Mouse (Mus musculus) MEL (cell line): ENCODE data around the gene Eprs. TPM values are rescaled to one million over a fixed set of nuclear protein-coding genes. Genes with fewer than 3 reads are reported as not detected.

ENCODE experiments used
- DNase-seq: peaks from one replicate; pipeline ENCODE4 v3.0.0; 2011; ENCODE audit warnings: low read depth, low spot score
- H3K27ac ChIP-seq: 2 replicates; pipeline ENCODE4 v1.5.1; 2012; ENCODE audit warnings: low read depth, mild to moderate bottlenecking, control low read depth, low read length, moderate library complexity; ENCODE audit not compliant: control insufficient read depth
- H3K27me3 ChIP-seq, 2 experiments: fragments of 150-350 bp in 1 of 2; sonication (generic) in 1 of 2; 2 replicates each; pipeline ENCODE4 v1.6.1; 2012; ENCODE audit warnings: low read length in 2 of 2, mild to moderate bottlenecking in 2 of 2, improper control_type of control experiment in 1 of 2, moderate library complexity in 1 of 2; ENCODE audit not compliant: insufficient read depth in 2 of 2, control insufficient read depth in 1 of 2
- H3K36me3 ChIP-seq, 2 experiments: 2 replicates each; pipeline ENCODE4 v1.6.1; 2012 to 2014; ENCODE audit warnings: low read length in 2 of 2, improper control_type of control experiment in 1 of 2, inconsistent platforms in 1 of 2, mild to moderate bottlenecking in 1 of 2; ENCODE audit not compliant: insufficient read depth in 2 of 2, control insufficient read depth in 1 of 2
- H3K4me1 ChIP-seq, 2 experiments: fragments of 150-350 bp in 1 of 2; sonication (generic) in 1 of 2; 2 replicates each; pipeline ENCODE4 v1.6.1; 2012; ENCODE audit warnings: low read length in 2 of 2, improper control_type of control experiment in 1 of 2, mild to moderate bottlenecking in 1 of 2; ENCODE audit not compliant: insufficient read depth in 2 of 2, control insufficient read depth in 1 of 2
- H3K4me3 ChIP-seq, 2 experiments: fragments of 150-350 bp in 1 of 2; sonication (generic) in 1 of 2; 2 replicates each; pipeline ENCODE4 v1.5.1; 2012; ENCODE audit warnings: low read depth in 2 of 2, low read length in 2 of 2, mild to moderate bottlenecking in 2 of 2, moderate library complexity in 2 of 2, control low read depth in 1 of 2, improper control_type of control experiment in 1 of 2; ENCODE audit not compliant: control insufficient read depth in 1 of 2, insufficient read depth in 1 of 2
- H3K79me2 ChIP-seq: 2 replicates; pipeline ENCODE4 v1.6.1; 2012; ENCODE audit warnings: mild to moderate bottlenecking, low read length, moderate library complexity; ENCODE audit not compliant: control insufficient read depth, poor library complexity, insufficient read depth
- H3K9ac ChIP-seq: 2 replicates; pipeline ENCODE4 v1.6.1; 2012; ENCODE audit warnings: low read depth, mild to moderate bottlenecking, control low read depth, low read length, moderate library complexity; ENCODE audit not compliant: control insufficient read depth, poor library complexity, severe bottlenecking
- H3K9me3 ChIP-seq: fragments of 150-350 bp; sonication (generic); replicated peaks from 2 replicates; pipeline ENCODE4 v1.6.1; 2012; ENCODE audit warnings: mild to moderate bottlenecking, low read length, improper control_type of control experiment, moderate library complexity; ENCODE audit not compliant: insufficient read depth
- CHD1 ChIP-seq: IDR thresholded peaks from 2 replicates; pipeline ENCODE4 v1.6.1; 2012; ENCODE audit warnings: low read depth, mild to moderate bottlenecking, inconsistent platforms, low read length, improper control_type of control experiment
- CTCF ChIP-seq, 3 experiments: IDR thresholded peaks in 2 of 3; conservative IDR thresholded peaks in 1 of 3; 2 replicates each; pipeline ENCODE4 v1.5.1; 2011 to 2012; ENCODE audit warnings: low read length in 3 of 3, low read depth in 2 of 3, mild to moderate bottlenecking in 2 of 3, improper control_type of control experiment in 1 of 3, inconsistent platforms in 1 of 3, mixed read lengths in 1 of 3, moderate library complexity in 1 of 3; ENCODE audit not compliant: control insufficient read depth in 1 of 3, insufficient read depth in 1 of 3, poor library complexity in 1 of 3, severe bottlenecking in 1 of 3
- E2F4 ChIP-seq: IDR thresholded peaks from 2 replicates; pipeline ENCODE4 v1.6.1; 2011; ENCODE audit warnings: low read depth, low read length, improper control_type of control experiment, borderline replicate concordance
- EP300 ChIP-seq, 2 experiments: IDR thresholded peaks; 2 replicates each; pipeline ENCODE4 v1.6.1; 2011; ENCODE audit warnings: improper control_type of control experiment in 2 of 2, low read length in 2 of 2, low read depth in 1 of 2, mild to moderate bottlenecking in 1 of 2
- ETS1 ChIP-seq: IDR thresholded peaks from 2 replicates; pipeline ENCODE4 v1.6.1; 2012; ENCODE audit warnings: low read depth, mild to moderate bottlenecking, inconsistent platforms, low read length, improper control_type of control experiment, moderate library complexity
- GATA1 ChIP-seq: IDR thresholded peaks from 2 replicates; pipeline ENCODE4 v1.6.1; 2011; ENCODE audit warnings: low read depth, low read length, improper control_type of control experiment
- HCFC1 ChIP-seq: IDR thresholded peaks from 2 replicates; pipeline ENCODE4 v1.6.1; 2012; ENCODE audit warnings: low read depth, mild to moderate bottlenecking, inconsistent platforms, low read length, improper control_type of control experiment, moderate library complexity
- KAT2A ChIP-seq: conservative IDR thresholded peaks from 2 replicates; pipeline ENCODE4 v1.6.1; 2012; ENCODE audit warnings: low read depth, low read length, improper control_type of control experiment, inconsistent platforms
- MAFK ChIP-seq: IDR thresholded peaks from 2 replicates; pipeline ENCODE4 v1.6.1; 2011; ENCODE audit warnings: low read depth, mild to moderate bottlenecking, low read length, improper control_type of control experiment, borderline replicate concordance
- MAX ChIP-seq: IDR thresholded peaks from 2 replicates; pipeline ENCODE4 v1.6.1; 2011; ENCODE audit warnings: low read length, improper control_type of control experiment
- MAZ ChIP-seq: IDR thresholded peaks from 2 replicates; pipeline ENCODE4 v1.6.1; 2012; ENCODE audit warnings: low read depth, mild to moderate bottlenecking, inconsistent platforms, low read length, improper control_type of control experiment
- NELFE ChIP-seq: IDR thresholded peaks from 2 replicates; pipeline ENCODE4 v1.6.1; 2011; ENCODE audit warnings: low read depth, low read length, improper control_type of control experiment
- NRF1 ChIP-seq: IDR thresholded peaks from 2 replicates; pipeline ENCODE4 v1.6.1; 2014; ENCODE audit warnings: low read depth, mild to moderate bottlenecking, inconsistent platforms, low read length, improper control_type of control experiment, moderate library complexity; ENCODE audit not compliant: poor library complexity, insufficient read depth, severe bottlenecking
- POLR2AphosphoS5 ChIP-seq: IDR thresholded peaks from 2 replicates; pipeline ENCODE4 v1.6.1; 2012; ENCODE audit warnings: low read depth, borderline replicate concordance, mild to moderate bottlenecking, inconsistent platforms, low read length, moderate library complexity, mixed read lengths
- RCOR1 ChIP-seq: IDR thresholded peaks from 2 replicates; pipeline ENCODE4 v1.6.1; 2012; ENCODE audit warnings: low read depth, mild to moderate bottlenecking, inconsistent platforms, low read length, improper control_type of control experiment
- SMC3 ChIP-seq: IDR thresholded peaks from 2 replicates; pipeline ENCODE4 v1.6.1; 2011; ENCODE audit warnings: low read depth, low read length, improper control_type of control experiment
- TBP ChIP-seq: IDR thresholded peaks from 2 replicates; pipeline ENCODE4 v1.8.0; 2011; ENCODE audit warnings: low read depth, low read length, improper control_type of control experiment
- TCF12 ChIP-seq: IDR thresholded peaks from 2 replicates; pipeline ENCODE4 v1.6.1; 2014; ENCODE audit warnings: low read depth, mild to moderate bottlenecking, inconsistent platforms, low read length, improper control_type of control experiment, moderate library complexity
- UBTF ChIP-seq: IDR thresholded peaks from 2 replicates; pipeline ENCODE4 v1.6.1; 2012; ENCODE audit warnings: low read depth, mild to moderate bottlenecking, inconsistent platforms, low read length, improper control_type of control experiment, moderate library complexity, borderline replicate concordance; ENCODE audit not compliant: insufficient read depth
- ZC3H11A ChIP-seq: IDR thresholded peaks from 2 replicates; pipeline ENCODE4 v1.6.1; 2012; ENCODE audit warnings: low read depth, mild to moderate bottlenecking, inconsistent platforms, low read length, improper control_type of control experiment
- polyA plus RNA-seq, 2 experiments: library from polyadenylated mRNA; stranded (reverse) in 1 of 2; unstranded in 1 of 2; fragments of >175 nt in 1 of 2; fragments of >200 nt in 1 of 2; gene quantifications; 2 replicates each; pipeline versions ENCODE4 v1.2.1 to v1.2.4; 2012; ENCODE audit warnings: low replicate concordance in 2 of 2, low read depth in 1 of 2; ENCODE audit not compliant: insufficient read length in 2 of 2, insufficient read depth in 1 of 2, missing spikeins in 1 of 2
- total RNA-seq: library from RNA; depleted of rRNA; stranded (reverse); fragments of 300-350 nt; gene quantifications from 2 replicates; pipeline ENCODE4 v1.2.3, GENCODE M21; 2012

Gene Eprs
- total and polyA plus RNA-seq, 3 experiments, result 177 to 355 (median 177) TPM

DNA sequence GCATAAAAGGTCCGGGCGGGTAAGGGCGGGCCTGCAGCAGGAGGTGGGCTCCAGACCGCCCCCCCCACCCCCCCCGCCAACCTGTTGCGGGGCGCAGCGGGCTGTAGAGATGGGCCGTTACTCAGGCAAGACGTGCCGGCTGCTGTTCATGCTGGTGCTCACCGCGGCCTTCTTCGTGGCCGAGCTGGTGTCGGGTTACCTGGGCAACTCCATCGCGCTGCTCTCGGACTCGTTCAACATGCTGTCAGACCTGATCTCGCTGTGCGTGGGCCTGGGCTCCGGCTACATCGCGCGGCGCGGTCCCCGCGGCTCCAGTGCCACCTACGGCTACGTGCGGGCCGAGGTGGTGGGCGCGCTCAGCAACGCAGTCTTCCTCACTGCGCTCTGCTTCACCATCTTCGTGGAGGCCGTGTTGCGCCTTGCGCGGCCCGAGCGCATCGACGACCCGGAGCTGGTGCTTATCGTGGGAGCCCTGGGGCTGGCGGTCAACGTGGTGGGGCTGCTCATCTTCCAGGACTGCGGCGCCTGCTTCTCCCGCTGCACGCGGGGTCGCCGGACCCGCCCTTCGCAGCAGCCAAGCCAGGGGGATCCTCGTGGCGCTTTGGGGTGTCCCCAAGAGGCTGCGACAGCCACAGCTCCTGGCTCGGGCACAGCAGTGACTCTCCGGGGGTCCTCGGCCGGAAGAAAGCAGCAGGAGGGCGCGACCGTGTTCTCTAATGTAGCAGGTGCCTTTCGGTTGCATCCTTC is 92.3 kb downstream of the Eprs start:
- Histone ChIP-seq H3K79me2 (no peaks in the 10 kb centered on the region; the same call in 1 of the 2 replicates), H3K9ac (peak overlapping the region; percentile 65)
- peak; percentile 48; the same call in 1 of the 2 replicates for TF ChIP-seq POLR2AphosphoS5
- no peak for TF ChIP-seq CTCF (IDR thresholded peaks at IDR 0.05 in 2 of 3, conservative IDR thresholded peaks at IDR 0.05 in 1 of 3; ENCODE audit: control insufficient read depth in 1 of 3, insufficient read depth in 1 of 3, low read depth in 2 of 3, low read length in 3 of 3, poor library complexity in 1 of 3, severe bottlenecking in 1 of 3)
- no peak for TF ChIP-seq GATA1
- 0 out of 2 replicates have a peak, but pooled peaks have one; percentile 17 for TF ChIP-seq MAX
- TF ChIP-seq MAFK, result no peak
- TF ChIP-seq, all 39 proteins: peak for 2
- Histone ChIP-seq H3K36me3 (peaks cover 0 to 21% of the 10 kb centered on the region in 2 experiments; a peak in 3 of 4 replicates), H3K27me3 (no peaks in the 10 kb centered on the region), H3K9me3 (no peaks in the 10 kb centered on the region), H3K4me1 (peaks cover 19 to 33% of the 10 kb centered on the region in 2 experiments), H3K27ac (peak overlapping the region; percentile 30), H3K4me3 (peak overlapping the region; percentile 76 to 83)
- no peak for DNase-seq

DNA sequence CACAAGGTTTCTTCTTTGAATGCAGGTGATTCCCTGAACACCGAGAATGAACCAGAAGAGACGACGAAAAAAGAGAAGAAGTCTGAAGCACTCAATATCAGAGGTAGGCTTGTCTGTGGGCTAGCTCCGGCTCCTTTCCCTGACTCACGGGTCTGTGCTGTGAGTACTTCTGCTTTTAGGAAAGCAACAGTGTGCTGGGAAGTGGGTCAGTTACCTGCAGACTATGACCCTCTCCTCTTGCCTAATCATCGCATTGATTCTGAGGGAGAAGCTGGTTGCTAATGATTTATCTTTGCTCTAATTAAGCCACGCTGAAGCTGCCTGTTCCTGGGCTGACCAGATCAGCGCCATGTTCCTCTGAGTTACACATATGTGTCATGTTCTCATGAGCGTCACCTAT is 93.5 kb downstream of the Eprs start:
- peak; percentile 77 for DNase-seq
- no peak for TF ChIP-seq SMC3
- 0 out of 2 replicates have a peak, but pooled peaks have one; percentile 21 for TF ChIP-seq ETS1
- TF ChIP-seq EP300 (IDR thresholded peaks at IDR 0.05; ENCODE audit: low read depth in 1 of 2, low read length in 2 of 2), result peak in 1 of 2 experiments; percentile 44; a peak in 1 of 4 replicates
- TF ChIP-seq TBP, result peak; percentile 92
- Histone ChIP-seq H3K79me2 (no peaks in the 10 kb centered on the region; the same call in 1 of the 2 replicates), H3K4me1 (peaks cover 19 to 32% of the 10 kb centered on the region in 2 experiments), H3K27ac (no peak overlapping the region), H3K9me3 (no peaks in the 10 kb centered on the region), H3K4me3 (peak overlapping the region; percentile 76 to 83; a peak in 2 of 4 replicates), H3K9ac (peak overlapping the region; percentile 31; the same call in 1 of the 2 replicates), H3K27me3 (no peaks in the 10 kb centered on the region), H3K36me3 (peaks cover 0 to 19% of the 10 kb centered on the region in 2 experiments; a peak in 3 of 4 replicates)

DNA sequence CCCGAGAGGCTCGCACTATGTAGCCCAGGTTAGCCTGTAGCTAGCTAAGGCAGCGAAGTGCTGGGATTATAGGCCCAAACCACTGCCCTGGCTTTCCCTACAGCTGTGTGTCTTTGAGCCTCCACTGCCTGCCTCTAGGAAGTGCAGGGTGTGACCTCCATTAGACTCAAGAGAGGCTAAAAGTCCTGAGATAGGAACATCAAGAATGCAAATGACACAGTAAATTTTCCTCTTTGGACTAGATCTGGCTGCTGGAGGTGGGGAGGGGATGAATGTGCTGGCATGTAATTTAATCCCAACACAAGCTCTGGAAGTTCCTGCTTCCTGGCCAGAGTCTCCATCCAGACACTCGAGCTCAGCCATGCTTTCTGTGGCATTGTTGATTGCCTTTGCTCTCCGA is 97.3 kb downstream of the Eprs start:
- DNase-seq, result no peak
- no peak overlapping the region for H3K27ac ChIP-seq
- H3K27me3 ChIP-seq, result no peaks in the 10 kb centered on the region
- H3K79me2 ChIP-seq, result no peaks in the 10 kb centered on the region; the same call in 1 of the 2 replicates
- no peaks in the 10 kb centered on the region for H3K9me3 ChIP-seq
- TF ChIP-seq CHD1 (no peak), NRF1 (no peak), MAFK (no peak), TCF12 (no peak), RCOR1 (no peak), NELFE (no peak), UBTF (no peak), POLR2AphosphoS5 (no peak), E2F4 (no peak), ZC3H11A (no peak), MAZ (no peak), HCFC1 (no peak), EP300 (IDR thresholded peaks at IDR 0.05; ENCODE audit: low read depth in 1 of 2, low read length in 2 of 2) (no peak), KAT2A (no peak), SMC3 (no peak), TBP (no peak)
- peaks cover 2 to 11% of the 10 kb centered on the region in 2 experiments; a peak in 1 of 4 replicates for H3K4me1 ChIP-seq
- no peak overlapping the region for H3K9ac ChIP-seq
- H3K4me3 ChIP-seq, result no peak overlapping the region
- peaks cover 0 to 6% of the 10 kb centered on the region in 2 experiments; a peak in 1 of 4 replicates for H3K36me3 ChIP-seq
